Mouse (Mus musculus): ENCODE measurements around the gene Bahd1.

Bahd1 gene

GRCm38 (mm10) chr2:118899981-118900825, at the start of gene Bahd1:
Bahd1 (plus strand) TSS chr2:118900377.
- peak; percentile 47 for DNase-seq

DNA sequence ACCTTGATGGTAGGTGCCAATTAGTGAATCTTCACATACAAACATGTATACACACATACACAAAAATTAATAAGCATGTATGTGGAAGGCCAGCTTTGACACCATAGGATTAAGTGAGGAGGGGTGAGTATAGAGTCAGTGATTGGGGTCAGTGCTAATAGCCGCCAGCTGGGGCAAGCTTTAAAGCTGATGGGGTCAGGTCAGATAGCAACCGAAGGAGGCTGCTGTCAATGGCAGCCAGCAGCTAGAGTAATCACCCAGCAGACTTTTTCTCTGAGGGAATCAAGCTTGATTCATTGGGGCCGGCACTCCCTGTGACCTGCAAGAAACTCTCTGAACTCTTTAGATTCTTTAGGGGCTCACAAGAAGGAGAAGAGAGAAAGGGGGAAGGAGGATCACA, 48.4 kb upstream of the Bahd1 start:
- DNase-seq, result no peak

- peak; percentile 92 for DNase-seq
Observed at GRCm38 (mm10) chr2:118861454-118862339, 38.5 kb upstream of the Bahd1 start, which contains the start of gene Ivd. Ivd (plus strand) TSS chr2:118861954.

- no peak for DNase-seq
Observed at GRCm38 (mm10) chr2:118862340-118862675, 37.9 kb upstream of the Bahd1 start.

DNA sequence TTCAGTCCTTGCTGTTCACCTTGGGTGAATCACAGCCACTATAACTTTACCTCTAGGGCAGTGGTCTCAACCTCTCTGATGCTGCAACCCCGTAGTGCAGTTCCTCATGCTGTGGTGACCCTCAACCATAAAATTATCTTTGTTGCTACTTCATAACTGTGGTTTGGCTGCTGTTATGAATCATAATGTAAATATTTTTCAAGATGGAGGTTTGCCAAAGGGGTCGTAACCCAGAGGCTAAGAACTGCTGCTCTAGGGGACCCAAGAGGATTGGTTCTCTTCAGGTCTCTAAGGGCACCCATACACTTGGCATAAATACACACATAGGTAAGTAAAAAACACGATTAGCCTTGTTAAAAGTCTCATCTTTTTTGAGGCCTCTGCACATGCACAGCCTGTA, 29.6 kb upstream of the Bahd1 start:
- DNase-seq, result no peak

- no peak for DNase-seq
Observed at GRCm38 (mm10) chr2:118871032-118871431, 29.1 kb upstream of the Bahd1 start.

DNA sequence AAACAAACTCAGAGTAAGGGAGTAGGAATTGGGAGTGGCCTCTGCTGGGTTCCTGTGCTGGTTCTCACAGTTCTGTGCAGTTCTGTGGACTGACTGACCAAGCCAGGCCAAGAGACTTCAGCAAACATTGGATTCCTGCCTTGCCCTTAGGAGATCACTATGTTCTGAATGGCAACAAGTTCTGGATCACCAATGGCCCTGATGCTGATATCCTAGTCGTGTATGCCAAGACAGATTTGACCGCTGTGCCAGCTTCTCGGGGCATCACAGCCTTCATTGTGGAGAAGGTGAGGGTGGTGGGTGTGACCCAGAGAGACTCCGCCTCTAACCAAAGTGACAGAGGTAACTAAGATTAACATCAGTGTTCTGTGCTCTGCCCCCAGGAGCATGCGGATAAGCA, 27.2 kb upstream of the Bahd1 start:
- no peak for DNase-seq

GRCm38 (mm10) chr2:118873890-118874430, 26.2 kb upstream of the Bahd1 start:
- no peak for DNase-seq

DNA sequence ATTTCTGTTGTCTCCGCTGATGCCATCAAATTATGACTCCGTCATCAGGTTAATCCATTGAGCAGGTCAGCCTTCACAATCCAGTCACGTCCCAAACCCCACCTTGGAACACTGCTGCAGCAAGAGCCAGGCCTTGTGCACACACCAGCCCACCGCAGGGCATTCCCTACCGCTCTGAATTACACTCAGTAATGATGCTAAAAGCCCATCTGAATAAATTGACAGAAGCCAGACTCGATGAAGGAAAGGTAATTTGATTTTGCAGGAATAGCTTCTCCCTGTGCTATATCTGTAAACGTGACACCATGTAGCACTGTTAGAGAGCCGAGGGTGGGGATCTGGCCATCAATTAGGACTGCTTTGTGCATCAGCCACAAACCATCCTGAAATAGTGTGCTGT, 24.9 kb upstream of the Bahd1 start:
- no peak for DNase-seq

GRCm38 (mm10) chr2:118876453-118876852, 23.7 kb upstream of the Bahd1 start:
- DNase-seq, result no peak

- DNase-seq, result peak; percentile 51
Observed at GRCm38 (mm10) chr2:118881019-118881418, 19.2 kb upstream of the Bahd1 start.

- DNase-seq, result no peak
Observed at GRCm38 (mm10) chr2:118881956-118882355, 18.2 kb upstream of the Bahd1 start.

- DNase-seq, result peak; percentile 91
Observed at GRCm38 (mm10) chr2:118882840-118883679, 17.1 kb upstream of the Bahd1 start.

DNA sequence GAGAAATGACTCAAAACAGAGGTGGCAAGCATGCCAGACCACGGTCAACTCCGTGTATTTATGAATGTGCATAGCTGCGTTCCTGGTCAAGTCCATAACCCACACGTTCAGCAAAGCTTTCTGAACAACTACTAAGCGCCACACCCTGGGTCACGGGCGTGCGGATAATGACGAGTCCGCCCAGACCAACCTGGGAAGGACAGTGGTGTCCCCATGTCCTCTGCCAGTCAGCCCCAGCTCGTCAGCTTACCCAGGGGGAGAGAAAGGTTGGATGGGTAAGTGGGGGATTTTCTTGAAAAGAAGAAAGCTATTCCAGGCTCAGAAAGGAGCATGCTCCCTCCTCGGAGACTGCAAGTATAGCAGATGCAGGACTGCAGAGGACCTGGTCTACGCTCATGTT, 12.7 kb upstream of the Bahd1 start:
- no peak for DNase-seq

DNA sequence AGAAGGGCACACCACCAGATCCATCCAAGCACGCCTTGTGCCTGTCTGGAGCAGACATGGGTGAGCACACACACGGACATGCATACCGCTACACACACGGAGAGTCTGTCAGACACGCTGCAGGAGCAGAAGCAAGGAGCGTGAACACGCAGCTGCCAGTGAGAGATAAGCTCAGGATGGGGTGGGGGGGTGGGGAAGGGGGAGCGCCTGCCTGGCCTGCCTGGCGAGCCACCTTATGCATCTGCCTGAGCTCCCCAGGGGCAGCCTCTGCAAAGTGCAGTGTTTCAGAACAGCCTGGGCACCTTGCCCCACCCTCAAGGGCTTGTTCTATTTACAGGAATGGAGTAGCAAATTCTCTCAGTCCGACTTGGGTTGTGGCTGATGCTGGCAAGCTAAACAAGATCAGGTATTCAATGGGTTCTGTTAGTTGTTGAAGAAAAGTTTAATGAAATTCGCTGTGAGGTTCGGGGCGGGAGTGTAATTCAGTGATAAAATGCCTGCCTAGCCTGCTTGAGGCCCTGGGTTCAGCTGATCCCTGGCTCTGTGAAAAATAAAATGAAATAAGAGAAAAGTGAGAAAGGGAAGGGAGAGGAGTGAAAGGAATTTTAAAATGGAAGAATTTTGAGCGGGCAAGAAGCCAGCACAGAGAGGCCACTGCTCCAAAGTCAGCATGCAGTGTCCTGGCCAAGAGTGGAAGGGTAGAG, 12.2 kb upstream of the Bahd1 start:
- DNase-seq, result no peak

- DNase-seq, result no peak
Observed at GRCm38 (mm10) chr2:118891173-118891572, 9.0 kb upstream of the Bahd1 start.

DNA sequence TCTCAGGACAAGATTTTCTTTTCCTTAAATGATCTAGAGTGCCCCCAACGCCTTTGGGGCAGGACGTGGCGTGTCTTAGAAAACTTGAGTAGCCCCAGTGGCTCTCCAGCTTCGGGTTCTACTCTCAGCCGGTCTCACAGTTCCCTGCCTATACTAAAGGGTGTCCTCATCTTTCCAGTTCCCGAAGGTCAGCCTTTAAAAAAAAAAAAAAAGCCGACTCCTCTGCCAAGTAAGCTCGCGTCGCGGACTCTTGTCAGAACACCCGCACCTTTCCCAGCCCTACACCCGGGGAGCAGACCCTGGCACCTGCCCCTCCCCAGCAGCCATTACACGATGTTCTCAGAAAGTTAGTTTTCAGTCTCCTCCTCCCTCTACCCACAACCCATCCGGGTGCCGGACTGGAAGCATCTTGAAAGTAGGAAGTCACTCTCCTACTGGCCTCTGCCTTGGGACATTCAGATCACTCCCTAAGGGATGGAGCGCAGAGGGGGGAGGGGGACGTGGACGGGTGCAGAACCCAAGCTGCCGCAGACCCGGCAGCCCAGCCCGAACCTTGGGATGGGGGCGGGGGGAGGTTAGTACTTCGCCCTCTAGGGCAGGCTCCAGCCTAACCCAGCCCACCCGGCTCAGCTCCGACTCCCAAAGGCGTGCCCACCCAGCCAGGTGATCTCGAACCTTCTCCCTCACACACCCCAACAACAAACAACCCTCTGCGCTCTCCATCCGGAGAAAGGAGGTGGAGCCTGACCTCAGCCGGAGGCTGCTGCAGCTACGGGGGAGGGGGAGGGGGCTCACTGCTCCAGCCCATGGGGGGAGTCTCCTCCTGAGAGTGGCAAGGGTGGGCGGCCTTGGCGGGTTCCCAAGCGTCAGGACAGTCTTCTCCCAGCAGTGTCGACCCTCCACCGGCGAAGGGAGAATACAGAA, 3.9 kb upstream of the Bahd1 start:
- DNase-seq, result peak; percentile 52

- no peak for DNase-seq
Observed at GRCm38 (mm10) chr2:118896914-118897291, 3.3 kb upstream of the Bahd1 start.

- no peak for DNase-seq
Observed at GRCm38 (mm10) chr2:118897392-118897791, 2.8 kb upstream of the Bahd1 start.

DNA sequence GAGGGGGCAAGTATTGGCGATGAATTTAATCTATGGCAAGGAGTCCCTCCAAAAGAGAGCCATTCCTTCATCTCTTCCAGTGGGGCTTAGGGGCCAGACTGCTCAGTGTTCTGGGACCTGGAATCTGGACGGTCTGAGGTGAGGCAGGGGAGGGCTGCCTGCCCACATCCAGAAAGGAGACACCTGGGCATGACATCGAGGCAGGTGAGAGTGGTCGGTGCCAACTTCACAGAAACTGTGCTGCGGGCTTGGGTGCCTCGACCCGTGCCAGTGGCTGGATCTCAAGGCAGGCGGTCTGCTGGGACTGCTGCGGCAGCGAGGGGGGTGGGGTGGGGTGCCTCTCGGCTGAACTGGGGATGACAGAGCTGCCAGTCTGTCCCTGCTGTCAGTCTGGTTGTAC, 2.4 kb upstream of the Bahd1 start:
- DNase-seq, result no peak

DNA sequence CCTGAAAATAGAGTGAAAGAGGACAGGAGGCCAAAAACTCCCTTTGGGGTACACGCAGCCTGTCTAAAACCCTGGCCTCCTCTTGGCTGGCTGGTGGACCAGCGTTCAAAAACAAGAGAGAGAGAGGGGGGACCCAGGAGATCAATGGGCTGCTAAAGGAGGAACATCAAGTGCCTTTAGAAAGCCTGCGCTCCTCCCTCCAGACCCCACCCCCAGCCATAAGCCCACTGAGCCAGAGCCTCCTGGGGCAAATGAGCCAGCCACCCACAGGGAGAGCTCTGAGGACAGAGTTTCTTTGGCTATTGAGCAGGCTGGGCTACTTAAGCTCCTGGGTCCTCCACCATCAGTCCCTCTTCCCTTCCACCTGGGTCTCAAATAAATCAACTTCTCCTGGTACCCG, 1.4 kb upstream of the Bahd1 start:
- DNase-seq, result no peak
